Mouse (Mus musculus) lung, postnatal 0 days (tissue): ENCODE measurements around the gene Col1a1. TPM values are rescaled to one million over a fixed set of nuclear protein-coding genes. Genes with fewer than 3 reads are reported as not detected.
A peak's percentile ranks its signal among the peaks of the same experiment; 100 is the strongest.

Experiments
- ATAC-seq: fragments of 200-750 bp; cut with Nextera tagmentation; 2 replicates; pipeline ENCODE4 v1.8.0; 2017; ENCODE audit warnings: moderate library complexity
- DNase-seq: peaks from one replicate; pipeline ENCODE4 v3.0.0-alpha.2; 2016; ENCODE audit warnings: low spot score
- H3K27ac ChIP-seq: fragments of 300-500 bp; sonication (generic); 2 replicates; pipeline ENCODE4 v1.5.1; 2014; ENCODE audit warnings: antibody characterized with exemption, mild to moderate bottlenecking, low read length, mixed read lengths
- H3K27me3 ChIP-seq: fragments of 300-500 bp; sonication (generic); replicated peaks from 2 replicates; pipeline ENCODE4 v1.6.1; 2014; ENCODE audit warnings: low read length, mixed read lengths; ENCODE audit not compliant: insufficient read depth
- H3K36me3 ChIP-seq: fragments of 300-500 bp; sonication (generic); 2 replicates; pipeline ENCODE4 v1.6.1; 2014; ENCODE audit warnings: low read length, mixed read lengths; ENCODE audit not compliant: insufficient read depth
- H3K4me1 ChIP-seq: fragments of 300-500 bp; sonication (generic); 2 replicates; pipeline ENCODE4 v1.6.1; 2014; ENCODE audit warnings: antibody characterized with exemption, low read depth, low read length, mixed read lengths; ENCODE audit not compliant: insufficient read depth
- H3K4me2 ChIP-seq: fragments of 300-500 bp; sonication (generic); replicated peaks from 2 replicates; pipeline ENCODE4 v1.6.1; 2014; ENCODE audit warnings: low read depth, mild to moderate bottlenecking, low read length, moderate library complexity, mixed read lengths
- H3K4me3 ChIP-seq: fragments of 300-500 bp; sonication (generic); 2 replicates; pipeline ENCODE4 v1.5.1; 2014; ENCODE audit warnings: low read depth, low read length
- H3K9ac ChIP-seq: fragments of 300-500 bp; sonication (generic); replicated peaks from 2 replicates; pipeline ENCODE4 v1.6.1; 2014; ENCODE audit warnings: low read depth, mild to moderate bottlenecking
- H3K9me3 ChIP-seq: fragments of 300-500 bp; sonication (generic); 2 replicates; pipeline ENCODE4 v1.6.1; 2016; ENCODE audit warnings: low read length, mixed read lengths
- CTCF ChIP-seq: IDR thresholded peaks from 2 replicates; pipeline ENCODE4 v1.5.1; 2016; ENCODE audit warnings: antibody characterized with exemption, mild to moderate bottlenecking
- EP300 ChIP-seq: IDR thresholded peaks from 2 replicates; pipeline ENCODE4 v1.6.1; 2016; ENCODE audit warnings: antibody characterized with exemption, mild to moderate bottlenecking, control low read depth
- WGBS: fragments of 180-500 bp; shearing (Covaris S2); extraction: QIAGEN DNeasy Blood & Tissue Kit; methylation state at CpG from one replicate; pipeline ENCODE4 v1.1.7; 2014; 5-methylcytosine and 5-hydroxymethylcytosine counted together
- polyA plus RNA-seq: library from polyadenylated mRNA; unstranded; fragments of >200 nt; fragmentation: Nextera tagmentation; extraction: Ambion mirVana; gene quantifications from 2 replicates; pipeline ENCODE4 v1.2.1, GENCODE M21; 2015

The Col1a1 gene
- polyA plus RNA-seq, 1 experiment from 2014 or later: 478 TPM

DNA sequence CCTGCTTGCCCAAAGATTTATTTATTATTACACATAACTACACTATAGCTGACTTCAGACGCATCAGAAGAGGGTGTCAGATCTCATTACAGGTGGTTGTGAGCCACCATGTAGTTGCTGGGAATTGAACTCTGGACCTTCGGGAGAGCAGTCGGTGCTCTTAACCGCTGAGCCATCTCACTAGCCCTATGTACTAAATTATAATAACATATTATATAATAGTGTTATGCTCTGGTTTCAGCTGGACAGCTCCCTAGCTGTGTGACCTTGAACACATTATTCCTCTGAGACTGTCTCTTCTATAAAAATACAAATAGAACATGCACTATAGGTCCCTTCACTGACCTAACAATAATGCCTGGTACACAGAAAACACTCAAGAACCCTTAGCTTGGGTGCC is 11.0 kb upstream of the Col1a1 start:
- no peak overlapping the region for H3K4me3 ChIP-seq
- 86% methylated on average over 4 of the region's 4 CpGs for WGBS
- no peak for ATAC-seq

DNA sequence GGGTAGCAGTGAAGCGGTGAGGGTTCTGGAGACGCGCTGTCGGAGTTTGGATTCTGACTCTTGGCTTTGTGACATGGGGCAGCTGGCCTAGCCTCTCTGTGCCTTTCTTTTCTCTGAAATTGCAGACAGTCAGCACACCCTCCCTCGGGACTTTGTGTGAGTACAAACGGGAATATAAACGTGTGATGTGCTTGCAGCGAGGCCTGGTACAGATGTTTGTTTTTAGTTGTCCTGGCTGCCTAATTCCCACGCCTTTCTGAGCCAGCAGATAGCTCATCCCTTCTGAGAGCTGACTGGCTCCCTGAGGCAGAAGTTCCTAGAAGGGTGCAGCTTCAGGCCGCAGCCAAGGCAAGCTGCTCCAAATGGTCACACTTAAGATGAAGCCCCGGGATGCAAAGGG is 9.6 kb upstream of the Col1a1 start:
- no peaks in the 10 kb centered on the region for H3K27me3 ChIP-seq
- WGBS: 49% methylated on average over 11 of the region's 11 CpGs
- H3K9ac ChIP-seq: no peak overlapping the region
- H3K27ac ChIP-seq: no peak overlapping the region
- peaks cover 8% of the 10 kb centered on the region for H3K4me1 ChIP-seq
- H3K9me3 ChIP-seq: no peaks in the 10 kb centered on the region
- no peaks in the 10 kb centered on the region for H3K36me3 ChIP-seq
- H3K4me2 ChIP-seq: no peak overlapping the region
- no peak for TF ChIP-seq EP300
- no peak for TF ChIP-seq CTCF
- DNase-seq (peak; percentile 68), ATAC-seq (0 out of 2 replicates have a peak, but pooled peaks have one; percentile 3)
- H3K4me3 ChIP-seq: no peak overlapping the region

More for the DNA sequence above, 11.0 kb upstream of the Col1a1 start:
- TF ChIP-seq EP300 (no peak), CTCF (no peak)
- Histone ChIP-seq H3K9ac (no peak overlapping the region), H3K36me3 (no peaks in the 10 kb centered on the region), H3K27me3 (no peaks in the 10 kb centered on the region), H3K27ac (no peak overlapping the region), H3K4me2 (no peak overlapping the region), H3K4me1 (peaks cover 8% of the 10 kb centered on the region), H3K9me3 (no peaks in the 10 kb centered on the region)
- DNase-seq: no peak

DNA sequence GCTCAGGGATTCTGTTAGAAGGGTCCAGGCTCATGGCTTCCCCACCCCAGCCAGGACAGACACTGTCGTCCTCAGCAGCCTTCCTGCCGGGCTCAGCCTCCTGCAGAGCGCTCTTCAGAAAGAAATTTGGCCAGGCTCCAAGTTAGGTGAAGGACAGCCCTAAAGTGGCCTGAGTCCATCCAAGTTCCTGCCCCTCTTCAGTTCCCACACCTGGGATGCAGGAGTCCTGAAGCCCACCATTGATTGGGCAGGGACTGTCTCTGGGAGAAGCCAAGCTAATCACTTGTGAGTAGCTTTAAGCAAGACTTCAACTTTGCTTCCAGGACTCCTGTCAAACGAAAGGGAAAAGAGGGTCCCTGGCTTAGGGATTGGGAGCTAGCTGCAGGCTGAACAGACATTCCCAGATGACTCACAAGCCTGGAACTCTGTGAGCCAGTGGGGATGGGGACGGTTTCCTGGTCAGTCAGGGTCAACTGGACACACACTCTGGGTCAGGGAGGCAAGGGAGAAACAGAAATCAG is 8.2 kb upstream of the Col1a1 start:
- 0 out of 2 replicates have a peak, but pooled peaks have one; percentile 8 for ATAC-seq
- TF ChIP-seq EP300 (no peak), CTCF (no peak)
- no peak overlapping the region for H3K4me3 ChIP-seq
- no peaks in the 10 kb centered on the region for H3K27me3 ChIP-seq
- H3K9me3 ChIP-seq: no peaks in the 10 kb centered on the region
- H3K4me1 ChIP-seq: peaks cover 8% of the 10 kb centered on the region
- WGBS: 6% methylated on average over 5 of the region's 5 CpGs
- H3K27ac ChIP-seq: peak overlapping the region; percentile 73
- H3K9ac ChIP-seq: no peak overlapping the region
- no peak overlapping the region for H3K4me2 ChIP-seq
- DNase-seq: peak; percentile 65
- no peaks in the 10 kb centered on the region for H3K36me3 ChIP-seq

- peak; percentile 91 for ATAC-seq
- H3K36me3 ChIP-seq: no peaks in the 10 kb centered on the region
- H3K27me3 ChIP-seq: no peaks in the 10 kb centered on the region
- DNase-seq: peak; percentile 96
- H3K9ac ChIP-seq: no peak overlapping the region
- H3K4me2 ChIP-seq: peak overlapping the region; percentile 22; the same call in 1 of the 2 replicates
- no peaks in the 10 kb centered on the region for H3K9me3 ChIP-seq
- H3K4me3 ChIP-seq: no peak overlapping the region
- no peak for TF ChIP-seq CTCF
- no peak for TF ChIP-seq EP300
- H3K4me1 ChIP-seq: peaks cover 8% of the 10 kb centered on the region
- WGBS: under 1% methylated on average over 13 of the region's 13 CpGs
- peak overlapping the region; percentile 88 for H3K27ac ChIP-seq
Observed at GRCm38 (mm10) chr11:94928820-94929219, 7.2 kb upstream of the Col1a1 start.

DNA sequence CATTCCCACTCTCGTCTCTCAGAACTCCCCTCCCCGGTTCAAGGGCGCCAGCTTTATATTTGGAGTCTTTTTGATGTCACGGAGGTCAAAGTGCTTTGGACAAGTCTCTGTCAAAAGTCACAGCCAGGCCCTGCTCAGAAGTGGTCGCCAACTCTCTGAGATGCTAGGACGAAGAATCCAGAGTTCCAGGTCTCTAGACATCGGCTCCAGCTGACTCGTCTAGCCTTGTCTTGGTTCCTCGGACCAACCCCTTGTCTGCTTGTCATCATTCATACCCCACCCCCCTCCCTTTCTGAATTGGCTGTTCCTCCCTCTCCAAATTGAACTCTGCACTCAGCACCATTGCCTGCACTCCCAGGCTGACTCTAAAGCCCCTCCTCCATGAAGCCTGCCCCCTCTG is 6.4 kb upstream of the Col1a1 start:
- DNase-seq: no peak
- H3K9ac ChIP-seq: no peak overlapping the region
- H3K4me2 ChIP-seq: no peak overlapping the region

GRCm38 (mm10) chr11:94930151-94930550 is 5.9 kb upstream of the Col1a1 start:
- Histone ChIP-seq H3K36me3 (no peaks in the 10 kb centered on the region), H3K9me3 (no peaks in the 10 kb centered on the region), H3K9ac (no peak overlapping the region), H3K27me3 (0 out of 2 replicates have a peak, but pooled peaks cover 3% of the 10 kb centered on the region), H3K4me2 (no peak overlapping the region), H3K27ac (no peak overlapping the region; the same call in 1 of the 2 replicates), H3K4me1 (peaks cover 8% of the 10 kb centered on the region), H3K4me3 (no peak overlapping the region)
- no peak for TF ChIP-seq EP300
- no peak for TF ChIP-seq CTCF
- WGBS: 48% methylated on average over 4 of the region's 4 CpGs
- ATAC-seq (no peak), DNase-seq (no peak)

More for the DNA sequence above, 6.4 kb upstream of the Col1a1 start:
- TF ChIP-seq EP300: no peak
- TF ChIP-seq CTCF: no peak
- Histone ChIP-seq H3K27ac (peak overlapping the region; percentile 88), H3K36me3 (no peaks in the 10 kb centered on the region), H3K4me1 (peaks cover 8% of the 10 kb centered on the region), H3K27me3 (0 out of 2 replicates have a peak, but pooled peaks cover under 1% of the 10 kb centered on the region), H3K4me3 (no peak overlapping the region), H3K9me3 (no peaks in the 10 kb centered on the region)
- 33% methylated on average over 9 of the region's 9 CpGs for WGBS
- ATAC-seq: no peak

- 22% methylated on average over 8 of the region's 8 CpGs for WGBS
- ATAC-seq: peak; percentile 4; the same call in 1 of the 2 replicates
Observed at GRCm38 (mm10) chr11:94933584-94933983, 2.4 kb upstream of the Col1a1 start.

More at GRCm38 (mm10) chr11:94933584-94933983, 2.4 kb upstream of the Col1a1 start:
- Histone ChIP-seq H3K9ac (no peak overlapping the region), H3K9me3 (no peaks in the 10 kb centered on the region), H3K4me3 (no peak overlapping the region), H3K36me3 (no peaks in the 10 kb centered on the region), H3K4me2 (no peak overlapping the region), H3K27ac (peak overlapping the region; percentile 59; the same call in 1 of the 2 replicates), H3K4me1 (no peaks in the 10 kb centered on the region), H3K27me3 (peaks cover 16% of the 10 kb centered on the region; the same call in 1 of the 2 replicates)
- TF ChIP-seq EP300 (no peak), CTCF (no peak)
- DNase-seq: peak; percentile 82
